Mouse (Mus musculus) cerebellum, adult 2 months (tissue): ENCODE measurements at regions not wholly inside any gene's neighbourhood (a gene's known extent, or its start where the extent isn't known, plus 50 kb on each side); places are given as distances from the start of the nearest gene placed in this dataset.

Source experiments
- CTCF ChIP-seq: fragments of 200-500 bp; IDR thresholded peaks from 2 replicates; pipeline ENCODE4 v1.5.1; 2011; ENCODE audit warnings: low read depth, mild to moderate bottlenecking, control low read depth, low read length, moderate library complexity, borderline replicate concordance; ENCODE audit not compliant: insufficient read depth
- POLR2A ChIP-seq: fragments of 200-500 bp; IDR thresholded peaks from 2 replicates; pipeline ENCODE4 v1.6.1; 2011; ENCODE audit warnings: low read length, control low read depth, borderline replicate concordance; ENCODE audit not compliant: insufficient read depth

GRCm38 (mm10) chr12:29049801-29050200, 298.2 kb downstream of the Eipr1 start:
- no peak for TF ChIP-seq POLR2A
- TF ChIP-seq CTCF, result no peak
